Mouse (Mus musculus): ENCODE data around the gene Sp140. TPM values are rescaled to one million over a fixed set of nuclear protein-coding genes. Genes with fewer than 3 reads are reported as not detected.
"Not testable (repeated sequence)": the region's sequence is repeated elsewhere in the genome, so short reads cannot be mapped to it uniquely, and the experiment has no call there.

Gene Sp140
- 0.32 and 0.60 TPM in 2 replicates for polyA plus RNA-seq (2015; fragmentation: Nextera tagmentation; extraction: Ambion mirVana)

DNA sequence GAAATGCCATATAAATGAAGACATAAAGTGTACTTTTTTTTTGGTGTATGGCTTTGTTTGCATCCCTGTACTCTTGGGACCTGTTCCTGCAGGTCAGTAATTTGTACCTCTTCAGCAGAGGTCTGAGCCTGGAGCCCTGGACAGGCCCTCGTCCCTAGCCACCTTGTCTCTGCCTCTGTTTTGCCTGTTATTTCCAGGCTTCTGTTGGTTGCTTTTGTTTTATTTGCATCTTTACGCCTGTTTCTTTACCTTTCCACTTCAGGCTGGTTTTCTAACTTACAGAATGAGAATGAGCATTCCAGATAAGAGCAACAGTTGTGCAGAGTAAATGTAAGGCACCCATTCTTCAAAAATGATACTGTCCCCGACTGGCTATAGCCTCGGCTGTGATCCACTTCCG lies at the start of gene Sp140:
TSS of gene Sp140 (plus strand) at position 301 of the 400 bp plus-strand sequence.
- H3K27ac ChIP-seq (ENCODE audit: low read length); H3K27me3 ChIP-seq (replicated peaks; ENCODE audit: control insufficient read depth, insufficient read depth, low read length); H3K4me3 ChIP-seq (replicated peaks; ENCODE audit: low read length); H3K4me2 ChIP-seq (ENCODE audit: low read length); H3K36me3 ChIP-seq (ENCODE audit: control insufficient read depth, insufficient read depth); H3K9ac ChIP-seq (replicated peaks; ENCODE audit: low read depth, low read length); H3K4me1 ChIP-seq (replicated peaks; ENCODE audit: control insufficient read depth, insufficient read depth, low read length); H3K9me3 ChIP-seq (ENCODE audit: control insufficient read depth, low read length); ATAC-seq: not testable (repeated sequence)
- no CpG with 5 or more reads among the region's 5 CpGs for WGBS

DNA sequence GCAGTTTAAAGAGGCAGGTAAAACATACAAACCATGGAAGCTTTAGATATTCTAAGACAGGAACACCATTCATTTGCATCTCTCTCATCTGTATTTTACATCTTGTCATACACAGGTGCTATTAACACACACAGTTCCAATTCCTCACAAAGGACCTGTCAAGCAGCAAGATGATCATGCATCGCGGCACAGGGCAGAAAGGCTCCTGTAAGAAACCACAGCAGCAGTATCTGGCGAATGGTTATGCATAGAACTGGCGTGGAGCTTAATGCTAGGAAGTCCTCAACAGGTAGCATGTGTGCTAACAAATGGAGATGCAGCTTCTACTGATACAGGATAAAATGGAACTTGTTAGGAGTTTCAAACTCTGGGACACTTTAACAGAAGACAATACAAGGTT lies 44.9 kb upstream of the Sp140 start:
- H3K36me3 ChIP-seq (ENCODE audit: control insufficient read depth, insufficient read depth); H3K27ac ChIP-seq (ENCODE audit: low read length); H3K27me3 ChIP-seq (replicated peaks; ENCODE audit: control insufficient read depth, insufficient read depth, low read length); H3K9me3 ChIP-seq (ENCODE audit: control insufficient read depth, low read length); H3K4me1 ChIP-seq (replicated peaks; ENCODE audit: control insufficient read depth, insufficient read depth, low read length); H3K9ac ChIP-seq (replicated peaks; ENCODE audit: low read depth, low read length); H3K4me3 ChIP-seq (replicated peaks; ENCODE audit: low read length); H3K4me2 ChIP-seq (ENCODE audit: low read length); ATAC-seq: not testable (repeated sequence)
- WGBS = 79% methylated on average over 4 of the region's 4 CpGs

- WGBS = 71% methylated on average over 4 of the region's 4 CpGs
- H3K9me3 ChIP-seq (ENCODE audit: control insufficient read depth, low read length); H3K27me3 ChIP-seq (replicated peaks; ENCODE audit: control insufficient read depth, insufficient read depth, low read length); H3K36me3 ChIP-seq (ENCODE audit: control insufficient read depth, insufficient read depth); H3K9ac ChIP-seq (replicated peaks; ENCODE audit: low read depth, low read length); ATAC-seq; H3K4me2 ChIP-seq (ENCODE audit: low read length); H3K27ac ChIP-seq (ENCODE audit: low read length); H3K4me3 ChIP-seq (replicated peaks; ENCODE audit: low read length); H3K4me1 ChIP-seq (replicated peaks; ENCODE audit: control insufficient read depth, insufficient read depth, low read length): not testable (repeated sequence)
These were observed 26.6 kb upstream of the Sp140 start for GRCm38 (mm10) chr1:85573554-85573953.

DNA sequence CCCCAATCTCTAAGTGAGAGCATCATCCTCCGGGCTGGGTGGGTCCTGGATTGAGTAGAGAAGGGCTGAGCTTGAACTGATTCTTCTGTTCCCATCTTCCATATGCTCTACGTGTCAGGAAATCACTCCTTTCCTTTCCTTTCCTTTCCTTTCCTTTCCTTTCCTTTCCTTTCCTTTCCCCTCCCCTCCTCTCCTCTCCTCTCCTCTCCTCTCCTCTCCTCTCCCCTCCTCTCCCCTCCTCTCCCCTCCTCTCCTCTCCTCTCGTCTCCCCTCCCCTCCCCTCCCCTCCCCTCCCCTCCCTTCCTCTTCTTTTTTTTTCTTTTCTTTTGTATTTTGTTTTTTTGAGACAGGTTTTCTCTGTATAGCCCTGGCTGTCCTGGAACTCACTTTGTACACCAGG lies 24.8 kb upstream of the Sp140 start, which contains the start of gene G530012D18Rik:
TSS of gene G530012D18Rik (plus strand) at position 301 of the 400 bp plus-strand sequence.
- WGBS = 82% methylated on average over 2 of the region's 3 CpGs
- not testable (repeated sequence) for H3K27me3 ChIP-seq (replicated peaks; ENCODE audit: control insufficient read depth, insufficient read depth, low read length)

DNA sequence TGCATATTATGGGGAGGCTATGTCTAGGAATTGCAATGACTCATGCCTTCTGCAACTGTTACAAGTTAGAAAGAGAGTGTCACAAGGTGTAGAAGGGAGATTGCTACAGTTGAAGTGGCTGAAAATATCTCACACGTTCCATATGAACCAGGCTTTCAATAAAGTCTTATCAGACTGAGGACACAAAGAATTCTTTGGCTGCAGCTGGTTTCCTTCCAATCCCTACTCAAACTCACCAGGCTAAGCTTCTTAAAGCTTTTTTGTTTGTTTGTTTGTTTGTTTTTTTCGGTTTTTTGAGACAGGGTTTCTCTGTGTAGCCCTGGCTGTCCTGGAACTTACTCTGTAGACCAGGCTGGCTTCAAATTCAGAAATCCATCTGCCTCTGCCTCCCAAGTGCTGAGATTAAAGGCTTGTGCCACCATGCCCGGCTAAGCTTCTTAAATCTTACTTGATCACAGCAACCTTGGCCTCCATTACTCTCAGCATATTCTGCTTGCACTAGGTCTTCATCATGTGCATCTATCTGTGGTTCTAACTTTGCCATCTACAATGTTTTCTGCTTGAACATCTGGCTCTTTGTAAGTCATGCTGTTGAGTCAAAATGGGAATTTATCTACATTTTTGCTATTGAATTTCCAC lies 21.7 kb upstream of the Sp140 start:
- not testable (repeated sequence) for H3K9ac ChIP-seq (replicated peaks; ENCODE audit: low read depth, low read length); H3K4me3 ChIP-seq (replicated peaks; ENCODE audit: low read length); H3K36me3 ChIP-seq (ENCODE audit: control insufficient read depth, insufficient read depth); H3K27me3 ChIP-seq (replicated peaks; ENCODE audit: control insufficient read depth, insufficient read depth, low read length); H3K9me3 ChIP-seq (ENCODE audit: control insufficient read depth, low read length); H3K4me1 ChIP-seq (replicated peaks; ENCODE audit: control insufficient read depth, insufficient read depth, low read length); H3K27ac ChIP-seq (ENCODE audit: low read length); ATAC-seq; H3K4me2 ChIP-seq (ENCODE audit: low read length)
- 71% methylated on average over 3 of the region's 3 CpGs for WGBS

More for the DNA sequence above, 24.8 kb upstream of the Sp140 start, which contains the start of gene G530012D18Rik:
- not testable (repeated sequence) for ATAC-seq; H3K4me3 ChIP-seq (replicated peaks; ENCODE audit: low read length); H3K9ac ChIP-seq (replicated peaks; ENCODE audit: low read depth, low read length); H3K36me3 ChIP-seq (ENCODE audit: control insufficient read depth, insufficient read depth); H3K4me1 ChIP-seq (replicated peaks; ENCODE audit: control insufficient read depth, insufficient read depth, low read length); H3K27ac ChIP-seq (ENCODE audit: low read length); H3K4me2 ChIP-seq (ENCODE audit: low read length); H3K9me3 ChIP-seq (ENCODE audit: control insufficient read depth, low read length)

- H3K9ac ChIP-seq (replicated peaks; ENCODE audit: low read depth, low read length); H3K4me2 ChIP-seq (ENCODE audit: low read length); H3K4me3 ChIP-seq (replicated peaks; ENCODE audit: low read length); H3K36me3 ChIP-seq (ENCODE audit: control insufficient read depth, insufficient read depth); ATAC-seq; H3K27me3 ChIP-seq (replicated peaks; ENCODE audit: control insufficient read depth, insufficient read depth, low read length); H3K9me3 ChIP-seq (ENCODE audit: control insufficient read depth, low read length); H3K27ac ChIP-seq (ENCODE audit: low read length); H3K4me1 ChIP-seq (replicated peaks; ENCODE audit: control insufficient read depth, insufficient read depth, low read length): not testable (repeated sequence)
- 81% methylated on average over 6 of the region's 7 CpGs for WGBS
These were observed 20.7 kb upstream of the Sp140 start for GRCm38 (mm10) chr1:85579199-85580147.

DNA sequence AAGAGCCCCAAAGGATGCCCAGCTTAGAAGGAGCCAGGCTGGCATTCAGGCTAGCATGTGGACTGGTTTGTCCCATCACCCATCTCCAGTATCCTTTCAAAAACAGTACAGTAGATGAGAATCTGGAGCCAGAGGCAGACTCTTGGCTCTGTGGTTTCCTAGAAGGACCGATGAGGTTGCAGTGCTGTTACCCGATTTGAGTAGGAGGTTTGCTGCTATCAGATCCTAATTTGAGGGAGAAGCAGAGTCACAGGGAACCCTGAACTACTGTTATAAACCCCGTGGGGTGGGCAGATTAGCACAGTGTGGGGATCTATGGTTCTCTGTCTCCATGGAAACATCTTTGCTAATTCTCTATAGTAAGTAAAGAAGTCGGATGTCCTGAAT lies 20.0 kb upstream of the Sp140 start:
- not testable (repeated sequence) for H3K9me3 ChIP-seq (ENCODE audit: control insufficient read depth, low read length); H3K4me2 ChIP-seq (ENCODE audit: low read length); ATAC-seq; H3K27me3 ChIP-seq (replicated peaks; ENCODE audit: control insufficient read depth, insufficient read depth, low read length); H3K4me1 ChIP-seq (replicated peaks; ENCODE audit: control insufficient read depth, insufficient read depth, low read length); H3K9ac ChIP-seq (replicated peaks; ENCODE audit: low read depth, low read length); H3K36me3 ChIP-seq (ENCODE audit: control insufficient read depth, insufficient read depth); H3K4me3 ChIP-seq (replicated peaks; ENCODE audit: low read length); H3K27ac ChIP-seq (ENCODE audit: low read length)
- 84% methylated on average over 2 of the region's 4 CpGs for WGBS

GRCm38 (mm10) chr1:85580578-85580977 lies 19.6 kb upstream of the Sp140 start:
- not testable (repeated sequence) for H3K9ac ChIP-seq (replicated peaks; ENCODE audit: low read depth, low read length); ATAC-seq; H3K4me3 ChIP-seq (replicated peaks; ENCODE audit: low read length); H3K4me1 ChIP-seq (replicated peaks; ENCODE audit: control insufficient read depth, insufficient read depth, low read length); H3K27ac ChIP-seq (ENCODE audit: low read length); H3K9me3 ChIP-seq (ENCODE audit: control insufficient read depth, low read length); H3K27me3 ChIP-seq (replicated peaks; ENCODE audit: control insufficient read depth, insufficient read depth, low read length); H3K36me3 ChIP-seq (ENCODE audit: control insufficient read depth, insufficient read depth); H3K4me2 ChIP-seq (ENCODE audit: low read length)
- WGBS = 66% methylated on average over 3 of the region's 3 CpGs

GRCm38 (mm10) chr1:85581518-85581917 lies 18.7 kb upstream of the Sp140 start:
- WGBS = 28% methylated on average over 5 of the region's 5 CpGs
- H3K4me1 ChIP-seq (replicated peaks; ENCODE audit: control insufficient read depth, insufficient read depth, low read length); H3K27ac ChIP-seq (ENCODE audit: low read length); H3K9me3 ChIP-seq (ENCODE audit: control insufficient read depth, low read length); H3K27me3 ChIP-seq (replicated peaks; ENCODE audit: control insufficient read depth, insufficient read depth, low read length); ATAC-seq; H3K4me2 ChIP-seq (ENCODE audit: low read length); H3K36me3 ChIP-seq (ENCODE audit: control insufficient read depth, insufficient read depth); H3K4me3 ChIP-seq (replicated peaks; ENCODE audit: low read length); H3K9ac ChIP-seq (replicated peaks; ENCODE audit: low read depth, low read length): not testable (repeated sequence)
